Mouse (Mus musculus) urinary bladder, postnatal 10 days (tissue): ENCODE results near the gene Wdr89.

Experiments used
- DNase-seq: peaks from one replicate; pipeline ENCODE4 v3.0.0; 2022; ENCODE audit warnings: low spot score

The Wdr89 gene

DNA sequence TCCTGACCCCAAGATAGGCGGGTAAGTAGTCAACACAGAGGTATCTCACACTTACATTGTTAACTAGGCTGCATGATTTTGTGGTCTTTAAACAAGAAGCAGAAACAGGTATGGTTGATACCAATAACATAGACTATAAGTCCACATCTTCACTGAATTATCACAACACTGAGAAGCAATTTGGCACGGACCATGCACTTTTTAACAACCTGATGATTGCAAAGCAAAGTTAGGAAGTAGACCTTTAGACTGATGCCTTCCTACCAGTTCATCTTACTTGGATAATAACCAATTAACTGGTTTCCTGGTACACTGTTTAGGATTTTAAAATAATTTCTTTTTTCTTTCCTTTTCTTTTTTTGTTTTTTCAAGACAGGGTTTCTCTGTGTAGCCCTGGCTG, 1.1 kb downstream of the Wdr89 start:
- no peak for DNase-seq

DNA sequence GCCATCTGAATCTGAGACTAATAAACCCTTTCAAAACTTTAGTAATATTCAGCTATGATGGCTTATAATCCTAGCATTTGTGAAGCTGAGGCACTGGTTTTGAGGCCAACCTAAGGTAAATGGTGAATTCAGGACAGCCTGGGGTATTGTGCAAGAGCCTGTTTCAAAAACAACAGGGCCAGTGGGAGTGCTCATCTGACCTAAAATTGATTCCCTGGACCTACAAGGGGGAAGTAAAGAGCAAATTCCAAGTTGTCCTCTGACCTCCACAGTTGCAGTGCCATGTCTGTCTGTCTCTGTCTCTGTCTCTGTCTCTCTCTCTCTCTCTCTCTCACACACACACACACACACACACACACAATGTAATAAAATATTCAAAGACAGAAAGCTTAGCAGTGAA, 2.4 kb downstream of the Wdr89 start:
- DNase-seq, result no peak

GRCm38 (mm10) chr12:75664516-75664810, 4.9 kb downstream of the Wdr89 start:
- DNase-seq, result no peak

- DNase-seq, result no peak
These were observed 5.5 kb downstream of the Wdr89 start for GRCm38 (mm10) chr12:75663646-75664515.

DNA sequence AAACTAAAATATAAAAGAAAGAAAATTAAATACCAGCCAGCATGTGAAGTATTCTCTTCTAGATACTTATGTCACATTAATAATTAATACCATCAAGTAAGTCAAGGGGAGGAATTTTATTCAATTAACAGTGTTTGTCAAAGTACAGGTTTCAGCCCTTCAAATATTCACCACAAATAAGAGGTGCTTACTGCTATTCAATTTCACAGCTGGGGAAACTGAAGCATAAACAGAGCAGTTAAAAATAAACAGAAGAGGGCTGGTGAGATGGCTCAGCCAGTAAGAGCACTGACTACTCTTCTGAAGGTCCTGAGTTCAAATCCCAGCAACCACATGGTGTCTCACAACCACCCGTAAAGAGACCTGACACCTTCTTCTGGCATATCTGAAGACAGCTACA, 7.0 kb downstream of the Wdr89 start:
- no peak for DNase-seq

- no peak for DNase-seq
These were observed 10.9 kb downstream of the Wdr89 start for GRCm38 (mm10) chr12:75658403-75658802.

GRCm38 (mm10) chr12:75656580-75656979, 12.8 kb downstream of the Wdr89 start:
- no peak for DNase-seq

GRCm38 (mm10) chr12:75654247-75654801, 15.0 kb downstream of the Wdr89 start:
- DNase-seq, result no peak

DNA sequence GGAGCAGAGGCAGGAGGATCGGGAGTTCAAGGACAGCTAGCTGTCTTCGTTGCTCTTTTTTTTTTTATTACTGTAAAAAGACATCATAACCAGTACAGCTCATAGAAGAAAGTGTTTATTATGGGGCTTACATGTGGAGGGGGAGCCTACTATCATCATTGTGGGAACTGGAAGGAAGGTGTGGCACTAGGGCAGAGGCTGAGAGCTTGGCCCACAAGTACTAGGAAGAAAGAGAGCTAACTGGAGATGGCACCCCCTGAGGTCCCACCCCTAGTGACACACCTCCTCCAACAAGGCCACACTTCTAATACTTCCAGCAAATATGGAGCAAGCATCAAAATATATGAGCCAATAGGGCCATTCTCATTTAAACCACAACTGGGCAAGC, 19.6 kb downstream of the Wdr89 start:
- no peak for DNase-seq

GRCm38 (mm10) chr12:75649058-75649705, 20.2 kb downstream of the Wdr89 start:
- DNase-seq, result no peak

GRCm38 (mm10) chr12:75648281-75648680, 21.1 kb downstream of the Wdr89 start:
- no peak for DNase-seq

GRCm38 (mm10) chr12:75647663-75648062, 21.7 kb downstream of the Wdr89 start:
- DNase-seq, result no peak

DNA sequence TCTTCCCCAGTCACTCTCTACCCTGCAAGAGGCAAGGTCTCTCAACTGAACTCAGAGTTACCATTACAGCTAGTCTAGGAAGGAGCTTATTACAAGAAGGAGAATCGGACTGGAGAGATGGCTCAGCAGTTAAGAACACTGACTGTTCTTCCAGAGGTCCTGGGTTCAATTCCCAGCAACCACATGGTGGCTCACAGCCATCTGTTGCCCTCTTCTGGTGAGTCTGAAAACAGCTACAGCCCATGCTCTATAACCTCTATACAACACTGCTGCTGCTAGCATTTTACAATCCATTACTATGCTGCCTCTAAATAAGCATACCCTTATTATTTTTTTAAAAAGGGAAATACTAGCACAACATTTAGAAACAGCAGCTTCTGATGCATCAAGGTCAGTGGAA, 23.6 kb downstream of the Wdr89 start:
- no peak for DNase-seq

DNA sequence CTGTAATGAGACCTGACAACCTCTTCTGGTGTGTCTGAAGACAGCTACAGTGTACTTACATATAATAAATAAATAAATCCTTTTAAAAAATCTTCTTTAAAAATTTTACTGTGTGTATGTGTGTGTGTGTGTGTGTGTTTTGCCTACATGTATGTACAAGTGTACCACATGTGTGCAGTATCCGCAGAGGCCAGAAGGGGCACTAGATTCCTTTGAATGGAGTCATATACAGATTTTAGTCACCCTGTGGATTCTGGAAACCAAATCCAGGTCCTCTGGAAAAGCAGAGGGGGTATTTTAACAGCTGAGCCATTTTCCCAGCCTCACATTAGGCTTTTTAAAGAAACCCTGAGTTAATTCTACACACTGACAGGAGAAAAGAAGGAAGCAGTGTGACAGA, 27.6 kb downstream of the Wdr89 start:
- no peak for DNase-seq

- no peak for DNase-seq
These were observed 31.0 kb downstream of the Wdr89 start for GRCm38 (mm10) chr12:75638345-75638744.

GRCm38 (mm10) chr12:75637103-75637502, 32.2 kb downstream of the Wdr89 start:
- DNase-seq, result no peak

- no peak for DNase-seq
These were observed 33.4 kb downstream of the Wdr89 start for GRCm38 (mm10) chr12:75635771-75636430.

GRCm38 (mm10) chr12:75629618-75630017, 39.7 kb downstream of the Wdr89 start:
- no peak for DNase-seq

DNA sequence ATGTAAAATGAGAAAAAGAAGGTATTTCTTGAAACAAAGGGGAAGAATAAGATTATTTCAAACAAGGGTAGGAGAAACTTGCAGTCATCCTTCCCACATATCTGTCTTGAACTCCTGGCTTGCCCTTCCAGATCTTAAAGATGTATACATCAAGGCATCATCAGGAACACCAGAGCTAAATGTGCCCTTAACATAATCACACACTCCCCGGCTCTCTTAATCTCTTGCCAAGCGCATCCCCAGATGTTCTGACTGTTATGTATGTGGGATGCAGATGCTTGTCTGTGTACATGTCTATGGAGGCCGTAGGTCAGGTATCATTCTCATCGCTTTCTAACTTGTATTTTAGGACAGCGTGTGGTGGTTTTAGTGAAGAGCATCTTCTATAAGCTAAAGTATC, 46.0 kb downstream of the Wdr89 start:
- DNase-seq, result no peak

DNA sequence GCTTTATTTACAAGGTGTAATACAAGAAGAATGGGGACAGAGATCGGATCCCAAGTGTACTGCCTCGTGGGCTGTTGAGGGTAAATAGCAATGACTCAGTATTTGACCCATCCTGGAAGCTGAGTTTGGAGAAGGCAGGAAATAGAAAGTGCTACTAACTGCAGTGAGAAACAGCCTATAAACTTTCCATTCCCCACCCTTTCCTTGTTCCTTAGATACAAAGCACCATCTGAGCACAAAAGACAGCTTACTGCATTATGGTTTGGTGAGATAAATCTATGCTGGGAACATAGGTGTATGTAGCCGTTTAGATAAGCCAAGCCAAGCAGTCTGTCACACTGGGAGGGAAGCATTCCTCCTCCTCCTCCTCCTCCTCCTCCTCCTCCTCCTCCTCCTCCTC, 46.5 kb downstream of the Wdr89 start:
- DNase-seq, result no peak

- no peak for DNase-seq
These were observed 52.5 kb downstream of the Wdr89 start for GRCm38 (mm10) chr12:75616841-75617240.

DNA sequence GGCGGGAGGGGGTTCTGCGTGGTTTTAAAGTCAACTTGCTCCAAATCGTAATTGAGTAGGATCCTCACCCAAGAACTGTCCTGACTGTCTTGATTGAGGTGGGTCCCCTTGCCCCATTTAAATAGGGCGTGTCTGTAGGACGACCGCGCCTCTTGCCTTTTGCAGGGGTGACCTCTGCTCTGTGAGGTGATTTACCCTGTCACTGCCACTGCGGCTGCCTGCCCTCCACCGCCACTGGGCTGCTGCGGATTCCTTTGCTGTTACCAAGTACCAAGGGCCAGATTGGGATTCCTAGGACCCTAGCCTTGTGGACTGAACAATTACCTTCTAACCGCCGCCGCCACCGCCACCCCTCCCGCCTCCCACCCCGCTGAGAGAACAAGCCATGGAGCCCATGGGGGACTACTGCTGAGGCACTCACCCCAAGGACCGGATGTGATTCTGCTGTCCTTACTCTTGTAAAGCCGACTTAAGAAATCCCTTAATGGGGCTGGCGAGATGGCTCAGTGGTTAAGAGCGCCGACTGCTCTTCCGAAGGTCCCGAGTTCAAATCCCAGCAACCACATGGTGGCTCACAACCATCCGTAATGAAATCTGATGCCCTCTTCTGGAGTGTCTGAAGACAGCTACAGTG, 53.1 kb downstream of the Wdr89 start:
- DNase-seq, result no peak

- no peak for DNase-seq
These were observed 53.8 kb downstream of the Wdr89 start for GRCm38 (mm10) chr12:75615556-75615955.
